Mouse (Mus musculus) cortical plate, adult 2 months (tissue): Measurements from ENCODE around the gene Cyp2t4. TPM values are rescaled to one million over a fixed set of nuclear protein-coding genes. Genes with fewer than 3 reads are reported as not detected.
A peak's percentile ranks its signal among the peaks of the same experiment; 100 is the strongest.

ENCODE experiments used
- H3K27ac ChIP-seq: fragments of 200-500 bp; 2 replicates; pipeline ENCODE4 v1.5.1; 2012; ENCODE audit warnings: low read length, control low read depth, inconsistent platforms; ENCODE audit not compliant: insufficient read depth
- H3K4me1 ChIP-seq: fragments of 200-500 bp; 2 replicates; pipeline ENCODE4 v1.6.1; 2011; ENCODE audit warnings: low read length; ENCODE audit not compliant: control insufficient read depth, insufficient read depth
- H3K4me3 ChIP-seq: fragments of 200-500 bp; 2 replicates; pipeline ENCODE4 v1.5.1; 2011; ENCODE audit warnings: mild to moderate bottlenecking, low read length, control low read depth; ENCODE audit not compliant: insufficient read depth
- CTCF ChIP-seq: fragments of 200-500 bp; IDR thresholded peaks from 2 replicates; pipeline ENCODE4 v1.5.1; 2011; ENCODE audit warnings: mild to moderate bottlenecking, control low read depth, low read length; ENCODE audit not compliant: insufficient read depth; ENCODE audit errors: extremely low read depth
- POLR2A ChIP-seq: fragments of 200-500 bp; IDR thresholded peaks from 2 replicates; pipeline ENCODE4 v1.6.1; 2011; ENCODE audit warnings: mild to moderate bottlenecking, low read length, control low read depth; ENCODE audit not compliant: insufficient read depth; ENCODE audit errors: extremely low read depth
- polyA plus RNA-seq: library from polyadenylated mRNA; depleted of rRNA; stranded (reverse); fragments of >200 nt; gene quantifications from 2 replicates; pipeline ENCODE4 v1.2.3, GENCODE M21; 2012

Gene Cyp2t4
- polyA plus RNA-seq, 1 experiment = not detected

DNA sequence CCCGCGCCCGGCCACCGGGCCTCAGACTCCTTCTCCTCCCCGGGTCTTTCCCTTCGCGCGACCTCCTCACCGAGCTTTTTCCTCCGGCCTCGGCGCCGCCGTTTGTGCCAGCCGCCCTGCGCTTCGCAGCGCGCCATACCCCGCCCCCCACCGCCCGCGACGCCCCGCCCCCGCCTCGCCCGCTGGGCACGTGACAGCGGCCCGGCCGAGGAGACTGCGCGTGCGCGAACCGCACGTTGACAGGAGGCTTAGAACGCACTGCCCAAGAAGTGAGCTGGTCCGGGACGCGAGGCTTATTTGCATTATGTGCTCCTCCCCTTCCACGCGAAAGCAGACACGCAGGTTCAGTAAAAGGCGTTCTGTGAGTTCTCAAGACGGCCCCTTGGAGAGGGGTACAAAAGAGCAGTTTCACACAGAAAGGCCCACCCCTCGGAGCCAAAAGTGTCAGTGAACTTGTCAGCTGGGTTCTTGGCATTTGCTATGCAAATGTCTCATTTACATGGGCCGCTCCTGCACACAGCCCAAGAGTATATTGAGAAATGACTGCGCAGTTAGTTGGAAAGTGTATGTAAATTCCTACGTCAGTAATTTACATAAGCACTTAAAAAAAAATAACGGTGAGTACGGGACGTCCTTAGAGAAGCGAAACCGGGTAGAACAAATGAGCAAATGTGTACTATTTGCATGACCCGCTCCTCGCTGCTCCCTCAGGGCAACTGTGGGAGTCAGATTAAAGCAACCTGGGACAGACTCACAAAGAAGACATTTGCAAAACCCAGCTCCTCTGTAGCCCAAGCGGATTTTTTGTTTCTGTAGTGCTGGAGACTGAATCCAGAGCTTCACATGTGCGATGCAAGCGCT lies 13.3 kb downstream of the Cyp2t4 start, which contains the start of gene Egln2:
TSS of gene Egln2 (minus strand) at position 189 of the 861 bp plus-strand sequence.
- Histone ChIP-seq H3K4me3 (peak within 1 kb of the TSS; percentile 97), H3K27ac (peak within 1 kb of the TSS; percentile 96), H3K4me1 (peaks cover 11% of the 10 kb centered on the region; the same call in 1 of the 2 replicates)
- TF ChIP-seq CTCF (no peak), POLR2A (peak; percentile 84)

DNA sequence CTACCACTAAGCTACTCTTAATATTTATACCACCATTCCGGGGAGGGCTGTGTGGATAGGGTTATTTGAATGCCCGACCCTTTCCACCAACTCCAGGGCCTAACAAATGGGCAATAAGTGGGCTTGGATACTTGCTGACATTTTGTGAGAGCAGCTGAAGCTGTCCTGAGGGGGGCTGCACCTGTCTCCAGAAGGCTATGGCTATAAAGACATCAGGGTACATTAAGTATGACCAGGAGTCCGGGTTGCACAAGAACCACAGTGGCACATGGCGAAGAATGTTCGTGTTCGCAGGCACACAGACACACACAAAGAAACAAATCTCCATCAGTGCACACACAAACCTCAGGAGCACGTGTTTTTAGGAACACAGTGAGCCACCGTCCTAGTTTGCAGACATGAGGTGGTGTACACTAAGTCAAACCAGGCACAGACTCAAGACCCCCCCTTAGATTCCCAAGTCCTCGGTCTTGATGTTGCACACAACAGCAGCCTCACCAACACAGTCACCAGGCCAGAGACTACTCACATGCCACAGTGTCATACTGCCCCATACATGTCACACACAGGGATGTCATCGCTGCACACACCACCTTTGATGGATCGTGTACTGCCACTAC lies 14.1 kb downstream of the Cyp2t4 start:
- TF ChIP-seq CTCF (no peak), POLR2A (no peak)
- Histone ChIP-seq H3K4me1 (peaks cover 9% of the 10 kb centered on the region; the same call in 1 of the 2 replicates), H3K4me3 (peak overlapping the region; percentile 97), H3K27ac (peak overlapping the region; percentile 58)

DNA sequence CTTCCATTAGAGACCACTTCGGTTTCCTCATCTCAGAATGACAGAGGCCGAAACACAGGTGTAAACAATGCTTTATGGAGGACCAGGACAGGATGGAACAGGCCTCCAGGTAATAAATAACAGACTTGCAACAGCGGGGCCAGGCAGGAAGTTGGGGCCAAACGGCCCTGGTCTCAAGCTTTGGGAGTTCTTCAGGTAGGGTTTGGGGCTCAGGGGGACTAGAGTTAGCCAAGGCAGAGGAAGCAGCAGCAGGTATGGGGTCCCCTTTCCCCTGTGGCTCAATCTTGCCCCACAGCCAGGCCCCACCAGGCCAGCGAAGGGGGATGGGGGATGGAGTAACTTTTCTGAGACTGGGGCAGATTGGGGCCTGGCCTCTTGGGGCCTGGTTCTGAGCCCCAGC lies 14.9 kb downstream of the Cyp2t4 start:
- H3K4me3 ChIP-seq = no peak overlapping the region
- peaks cover 7% of the 10 kb centered on the region; the same call in 1 of the 2 replicates for H3K4me1 ChIP-seq
- H3K27ac ChIP-seq = no peak overlapping the region
- TF ChIP-seq CTCF (no peak), POLR2A (no peak)

DNA sequence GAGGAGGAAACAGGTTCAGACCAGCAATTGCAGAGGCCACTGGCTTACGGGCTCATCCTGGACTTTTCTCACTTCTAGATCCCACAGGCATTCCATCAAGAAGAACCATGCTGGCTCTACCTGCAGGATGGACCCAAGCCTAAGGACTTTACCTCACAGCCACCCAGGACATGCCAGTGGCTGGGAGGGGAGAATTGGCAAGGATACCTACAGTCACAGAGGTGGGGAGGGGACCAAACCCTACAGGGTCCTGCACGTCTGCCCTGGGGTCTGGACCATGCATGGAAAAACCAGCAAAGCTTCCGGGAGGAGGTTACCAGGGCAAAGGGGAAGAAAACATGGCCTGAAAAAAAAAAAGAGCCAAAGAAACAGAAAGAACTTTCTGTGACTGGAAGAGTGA lies 17.5 kb downstream of the Cyp2t4 start:
- 0 out of 2 replicates have a peak, but pooled peaks cover 3% of the 10 kb centered on the region for H3K4me1 ChIP-seq
- TF ChIP-seq CTCF = no peak
- TF ChIP-seq POLR2A = no peak
- H3K4me3 ChIP-seq = no peak overlapping the region
- H3K27ac ChIP-seq = no peak overlapping the region

DNA sequence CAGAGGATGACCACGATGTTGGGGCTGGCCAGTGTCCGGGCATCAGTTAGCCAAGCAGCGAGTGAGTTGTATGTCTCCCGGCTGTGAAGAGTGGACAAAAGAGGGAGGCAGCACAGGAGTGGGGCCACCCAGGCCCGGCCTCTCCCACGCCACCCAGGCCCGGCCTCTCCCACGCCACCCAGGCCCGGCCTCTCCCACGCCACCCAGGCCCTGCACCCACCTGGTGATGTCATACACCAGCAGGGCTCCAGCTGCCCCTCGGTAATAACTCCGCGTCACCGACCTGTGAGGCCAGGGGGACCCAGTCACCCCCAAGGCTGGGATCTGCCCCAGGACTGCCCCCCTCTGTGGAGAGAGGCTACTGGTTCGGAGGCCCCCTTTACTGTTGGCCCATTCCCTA lies 21.0 kb downstream of the Cyp2t4 start:
- H3K4me3 ChIP-seq = no peak overlapping the region
- H3K4me1 ChIP-seq = peaks cover 3% of the 10 kb centered on the region
- TF ChIP-seq POLR2A (no peak), CTCF (no peak)
- H3K27ac ChIP-seq = no peak overlapping the region

DNA sequence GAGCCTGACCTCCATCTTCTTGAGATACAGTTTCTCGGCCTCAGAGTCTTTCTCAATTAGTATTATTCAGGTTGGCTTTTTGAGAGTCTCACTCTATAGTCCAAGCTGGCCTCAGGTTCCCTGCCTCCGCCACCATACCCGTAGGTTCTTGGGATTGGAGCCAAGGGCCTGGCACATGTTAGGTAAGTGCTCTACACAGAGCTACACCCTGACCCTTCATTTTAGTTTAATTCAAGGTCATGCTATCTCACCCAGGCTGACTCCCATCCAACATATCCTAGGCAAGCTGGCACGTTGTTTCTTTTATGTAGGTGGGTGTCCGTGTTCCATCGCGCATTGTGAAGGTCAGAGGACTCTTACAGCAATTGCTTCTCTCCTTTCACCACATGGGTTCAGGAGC lies 21.4 kb downstream of the Cyp2t4 start:
- TF ChIP-seq CTCF (no peak), POLR2A (no peak)
- peaks cover 3% of the 10 kb centered on the region for H3K4me1 ChIP-seq

DNA sequence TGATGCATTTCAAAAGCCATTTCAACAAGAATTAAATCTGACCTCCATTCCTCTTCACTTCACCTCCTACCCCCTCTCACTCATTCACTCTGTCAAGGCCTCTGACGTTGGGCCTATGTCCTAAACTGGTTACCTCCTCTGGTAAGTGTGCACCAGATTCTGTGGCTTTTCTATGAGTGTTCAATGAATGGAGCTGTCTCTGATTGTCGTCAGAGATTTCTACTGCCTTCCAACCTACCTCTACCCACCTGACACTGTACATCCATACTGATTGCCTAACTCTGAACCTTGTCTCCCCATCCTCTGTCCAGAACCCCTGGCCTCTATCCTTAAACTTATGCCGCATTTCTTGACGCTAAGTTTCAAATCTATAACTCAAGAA lies 24.4 kb downstream of the Cyp2t4 start:
- peak overlapping the region; percentile 64 for H3K4me3 ChIP-seq
- H3K4me1 ChIP-seq = peaks cover 3% of the 10 kb centered on the region
- TF ChIP-seq CTCF (no peak), POLR2A (no peak)
- peak overlapping the region; percentile 87; the same call in 1 of the 2 replicates for H3K27ac ChIP-seq

More for the DNA sequence above, 21.4 kb downstream of the Cyp2t4 start:
- Histone ChIP-seq H3K27ac (no peak overlapping the region), H3K4me3 (no peak overlapping the region)

DNA sequence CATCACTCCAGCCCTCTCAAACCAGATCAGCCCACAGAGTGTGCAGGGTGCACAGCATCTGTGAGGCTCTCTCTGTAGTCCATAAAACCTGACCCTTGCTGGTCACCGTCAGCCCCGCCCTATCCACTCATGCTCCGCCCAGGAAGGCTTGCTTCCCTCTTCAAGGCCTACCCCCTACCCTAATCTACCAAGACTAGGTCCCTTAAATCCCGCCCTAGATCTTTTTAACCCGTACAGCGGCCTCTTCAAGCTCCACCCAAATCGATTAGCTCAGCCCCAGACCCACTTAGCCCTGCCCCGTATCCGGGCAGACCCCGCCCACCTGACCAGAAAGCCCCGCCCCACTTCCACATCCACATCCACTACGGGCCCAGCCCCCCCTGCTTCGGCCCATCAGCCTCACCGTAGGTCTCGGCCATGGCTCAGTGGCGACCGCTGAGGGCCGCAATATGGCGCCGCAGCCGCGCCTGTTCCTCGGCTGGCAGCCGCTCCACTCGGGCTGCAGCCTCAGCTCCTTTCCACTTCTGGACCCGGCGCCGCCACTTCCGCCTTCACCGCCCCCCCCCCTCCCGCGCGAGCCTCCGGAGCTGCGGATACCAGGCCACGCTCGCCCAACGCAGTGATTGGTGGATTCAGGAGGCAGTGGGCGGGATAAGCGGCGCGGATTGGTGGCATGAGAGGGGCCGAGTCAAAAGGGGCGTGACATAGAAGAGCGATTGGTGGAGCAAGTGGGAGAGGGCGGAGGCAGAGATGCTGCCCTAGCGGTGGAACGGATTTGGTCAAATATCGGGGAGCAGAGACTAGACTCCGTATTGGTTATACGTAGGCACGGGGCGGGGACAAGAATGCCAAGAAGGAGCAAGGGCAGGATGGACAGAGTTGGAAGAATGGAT lies 25.1 kb downstream of the Cyp2t4 start, which contains the start of gene Rab4b:
TSS of gene Rab4b (minus strand) at position 573 of the 893 bp plus-strand sequence.
- Histone ChIP-seq H3K4me1 (peaks cover 3% of the 10 kb centered on the region), H3K4me3 (peak within 1 kb of the TSS; percentile 64), H3K27ac (peak within 1 kb of the TSS; percentile 87)
- TF ChIP-seq POLR2A (peak; percentile 70), CTCF (peak; percentile 26)

DNA sequence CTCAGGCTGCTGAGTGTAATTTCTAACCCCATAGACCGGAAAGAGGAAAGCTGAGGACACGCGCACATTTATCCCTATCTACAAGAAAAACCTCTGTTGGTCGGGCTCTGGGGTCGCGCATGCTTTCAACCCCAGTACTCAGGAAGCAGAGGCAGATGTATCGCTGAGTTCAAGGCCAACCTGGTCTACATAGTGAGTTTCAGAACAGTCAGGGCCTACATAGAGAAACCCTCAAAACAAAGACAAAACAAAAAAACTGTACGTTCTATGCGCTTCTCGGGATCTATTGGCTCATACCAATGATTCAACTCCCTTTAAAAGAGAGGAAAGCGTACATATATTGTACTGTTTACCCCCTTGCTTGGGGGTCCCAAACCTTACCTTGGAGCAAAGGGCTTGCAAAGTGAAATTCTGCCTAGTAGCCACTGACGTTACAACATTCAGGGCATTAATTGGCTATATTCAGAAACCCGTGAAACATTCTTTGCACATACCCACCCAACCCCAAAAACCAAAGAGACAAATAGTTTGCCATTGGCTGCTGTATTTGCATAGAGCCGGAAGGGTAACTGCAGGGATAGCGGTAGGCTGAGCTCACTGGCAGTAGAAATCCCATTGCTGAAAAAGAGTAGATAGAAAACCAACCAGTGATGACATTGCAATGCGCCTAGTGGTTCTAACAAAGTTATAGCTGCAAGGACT lies 25.9 kb downstream of the Cyp2t4 start:
- no peak for TF ChIP-seq POLR2A
- TF ChIP-seq CTCF = no peak
- H3K27ac ChIP-seq = peak overlapping the region; percentile 20; the same call in 1 of the 2 replicates
- peak overlapping the region; percentile 64 for H3K4me3 ChIP-seq
- peaks cover 3% of the 10 kb centered on the region for H3K4me1 ChIP-seq
